Mouse (Mus musculus): ENCODE data around the gene Kank2.

- no peak for TF ChIP-seq CTCF (IDR thresholded peaks at IDR 0.05; ENCODE audit: control insufficient read depth, insufficient read depth, low read length)
- no peak for TF ChIP-seq POLR2A (IDR thresholded peaks at IDR 0.05; ENCODE audit: borderline replicate concordance, control insufficient read depth, low read depth, low read length)
These were observed 70.2 kb downstream of the Kank2 start for GRCm38 (mm10) chr9:21728261-21728832.
